Mouse (Mus musculus) midbrain, embryonic 16.5 days (tissue): Measurements from ENCODE around the gene Zkscan6. TPM values are rescaled to one million over a fixed set of nuclear protein-coding genes. Genes with fewer than 3 reads are reported as not detected.

Source experiments
- ATAC-seq: fragments of 200-750 bp; cut with Nextera tagmentation; 2 replicates; pipeline ENCODE4 v1.8.0; 2017; ENCODE audit warnings: moderate TSS enrichment
- H3K27ac ChIP-seq: fragments of 300-500 bp; sonication (generic); 2 replicates; pipeline ENCODE4 v1.5.1; 2014; ENCODE audit warnings: mild to moderate bottlenecking, low read length, mixed read lengths
- H3K27me3 ChIP-seq: fragments of 300-500 bp; sonication (generic); 2 replicates; pipeline ENCODE4 v1.6.1; 2014; ENCODE audit warnings: low read depth, low read length, mixed read lengths; ENCODE audit not compliant: control insufficient read depth, insufficient read depth
- H3K36me3 ChIP-seq: fragments of 300-500 bp; sonication (generic); 2 replicates; pipeline ENCODE4 v1.6.1; 2014; ENCODE audit warnings: mild to moderate bottlenecking, low read length, moderate library complexity, mixed read lengths; ENCODE audit not compliant: control insufficient read depth, insufficient read depth
- H3K4me1 ChIP-seq: fragments of 300-500 bp; sonication (generic); 2 replicates; pipeline ENCODE4 v1.6.1; 2014; ENCODE audit warnings: mild to moderate bottlenecking, low read length, mixed read lengths; ENCODE audit not compliant: control insufficient read depth, insufficient read depth
- H3K4me2 ChIP-seq: fragments of 300-500 bp; sonication (generic); 2 replicates; pipeline ENCODE4 v1.6.1; 2014; ENCODE audit warnings: mild to moderate bottlenecking, low read length, mixed read lengths
- H3K4me3 ChIP-seq: fragments of 300-500 bp; sonication (generic); 2 replicates; pipeline ENCODE4 v1.5.1; 2014; ENCODE audit warnings: low read depth, mild to moderate bottlenecking, low read length, moderate library complexity, mixed read lengths
- H3K9ac ChIP-seq: fragments of 300-500 bp; sonication (generic); 2 replicates; pipeline ENCODE4 v1.6.1; 2014; ENCODE audit warnings: low read depth, low read length, mixed read lengths
- H3K9me3 ChIP-seq: fragments of 300-500 bp; sonication (generic); replicated peaks from 2 replicates; pipeline ENCODE4 v1.6.1; 2014; ENCODE audit warnings: mild to moderate bottlenecking, low read length, mixed read lengths; ENCODE audit not compliant: control insufficient read depth, poor library complexity, severe bottlenecking
- WGBS: fragments of 180-500 bp; shearing (Covaris S2); extraction: QIAGEN DNeasy Blood & Tissue Kit; methylation state at CpG from one replicate; pipeline ENCODE4 v1.1.7; 2014; 5-methylcytosine and 5-hydroxymethylcytosine counted together
- polyA plus RNA-seq: library from polyadenylated mRNA; unstranded; fragments of >200 nt; fragmentation: Nextera tagmentation; extraction: Ambion mirVana; gene quantifications from 2 replicates; pipeline ENCODE4 v1.2.1, GENCODE M21; 2015

The Zkscan6 gene
- polyA plus RNA-seq, 1 experiment from 2014 or later: 18.9 TPM

GRCm38 (mm10) chr11:65824556-65824955 is 17.6 kb downstream of the Zkscan6 start:
- 95% methylated on average over 3 of the region's 3 CpGs for WGBS
- H3K9me3 ChIP-seq: no peaks in the 10 kb centered on the region
- no peaks in the 10 kb centered on the region for H3K4me1 ChIP-seq
- H3K27me3 ChIP-seq: no peaks in the 10 kb centered on the region
- no peak overlapping the region for H3K9ac ChIP-seq
- H3K4me3 ChIP-seq: no peak overlapping the region
- ATAC-seq: no peak
- H3K4me2 ChIP-seq: no peak overlapping the region
- H3K27ac ChIP-seq: no peak overlapping the region
- peaks cover 12% of the 10 kb centered on the region for H3K36me3 ChIP-seq

- Histone ChIP-seq H3K9ac (no peak overlapping the region), H3K27me3 (no peaks in the 10 kb centered on the region), H3K4me2 (no peak overlapping the region), H3K4me3 (no peak overlapping the region), H3K27ac (no peak overlapping the region), H3K4me1 (no peaks in the 10 kb centered on the region), H3K9me3 (no peaks in the 10 kb centered on the region), H3K36me3 (no peaks in the 10 kb centered on the region)
- WGBS: 80% methylated on average over 8 of the region's 8 CpGs
- no peak for ATAC-seq
Measured at GRCm38 (mm10) chr11:65838999-65839398, 32.0 kb downstream of the Zkscan6 start.

GRCm38 (mm10) chr11:65846446-65846845 is 39.5 kb downstream of the Zkscan6 start:
- ATAC-seq: no peak
- no peak overlapping the region for H3K9ac ChIP-seq
- H3K4me2 ChIP-seq: no peak overlapping the region
- no peaks in the 10 kb centered on the region for H3K4me1 ChIP-seq
- no peak overlapping the region for H3K27ac ChIP-seq
- H3K27me3 ChIP-seq: no peaks in the 10 kb centered on the region
- no peaks in the 10 kb centered on the region for H3K9me3 ChIP-seq
- WGBS: 90% methylated on average over 5 of the region's 5 CpGs
- no peak overlapping the region for H3K4me3 ChIP-seq
- H3K36me3 ChIP-seq: no peaks in the 10 kb centered on the region

GRCm38 (mm10) chr11:65852066-65852465 is 45.1 kb downstream of the Zkscan6 start:
- Histone ChIP-seq H3K27ac (no peak overlapping the region), H3K4me1 (no peaks in the 10 kb centered on the region), H3K9ac (no peak overlapping the region), H3K4me2 (no peak overlapping the region), H3K4me3 (no peak overlapping the region), H3K9me3 (no peaks in the 10 kb centered on the region), H3K36me3 (no peaks in the 10 kb centered on the region), H3K27me3 (no peaks in the 10 kb centered on the region)
- WGBS: 7% methylated on average over 1 of the region's 1 CpGs
- no peak for ATAC-seq

GRCm38 (mm10) chr11:65861476-65861875 is 54.5 kb downstream of the Zkscan6 start:
- Histone ChIP-seq H3K9ac (no peak overlapping the region), H3K4me1 (0 out of 2 replicates have a peak, but pooled peaks cover 3% of the 10 kb centered on the region), H3K27me3 (no peaks in the 10 kb centered on the region), H3K4me2 (no peak overlapping the region), H3K36me3 (no peaks in the 10 kb centered on the region), H3K4me3 (no peak overlapping the region), H3K9me3 (no peaks in the 10 kb centered on the region), H3K27ac (no peak overlapping the region)
- no peak for ATAC-seq
- WGBS: 13% methylated on average over 4 of the region's 4 CpGs

GRCm38 (mm10) chr11:65877146-65877775 is 70.3 kb downstream of the Zkscan6 start:
- Histone ChIP-seq H3K27ac (no peak overlapping the region), H3K36me3 (no peaks in the 10 kb centered on the region), H3K4me2 (no peak overlapping the region), H3K9me3 (no peaks in the 10 kb centered on the region), H3K4me3 (no peak overlapping the region), H3K4me1 (0 out of 2 replicates have a peak, but pooled peaks cover 4% of the 10 kb centered on the region), H3K27me3 (no peaks in the 10 kb centered on the region), H3K9ac (no peak overlapping the region)
- ATAC-seq: no peak
- 62% methylated on average over 1 of the region's 1 CpGs for WGBS

Other genes starting within 250 kb of the Zkscan6 start
- 95.8 and 109 TPM in 2 replicates for gene Map2k4, start 18.9 kb upstream of the Zkscan6 start, polyA plus RNA-seq